Comparison of ENCODE assay signal across 8 mouse cellular contexts in genomic region chr10:69570466-69571288, GRCm38 (mm10).
DNase-seq lines count a peak whose midpoint lies in the region; ATAC-seq lines count a peak whose summit lies in the region.

No protein-coding gene starts in this region.

- H3K9ac ChIP-seq in liver, embryonic 11.5 days (ENCODE audit: low read depth, low read length), result no peak overlapping the region
- H3K9ac ChIP-seq in forebrain, embryonic 13.5 days, result no peak overlapping the region
- peak overlapping the region; percentile 43 for H3K9ac ChIP-seq in kidney, embryonic 16.5 days (replicated peaks; ENCODE audit: low read length)

- H3K4me3 ChIP-seq in liver, embryonic 11.5 days (ENCODE audit: low read depth, low read length), result no peak overlapping the region
- peak overlapping the region; percentile 22 for H3K4me3 ChIP-seq in forebrain, embryonic 13.5 days
- peak overlapping the region; percentile 38 for H3K4me3 ChIP-seq in kidney, embryonic 16.5 days (ENCODE audit: low read length)
- peak overlapping the region; percentile 41 for H3K4me3 ChIP-seq in midbrain, embryonic 10.5 days

- 0 out of 2 replicates have a peak, but pooled peaks cover 2% of the 10 kb centered on the region for H3K4me1 ChIP-seq in liver, embryonic 11.5 days (replicated peaks; ENCODE audit: control insufficient read depth, insufficient read depth, low read length)
- H3K4me1 ChIP-seq in forebrain, embryonic 13.5 days, result peaks cover 50% of the 10 kb centered on the region
- peaks cover 36% of the 10 kb centered on the region for H3K4me1 ChIP-seq in kidney, embryonic 16.5 days (ENCODE audit: insufficient read depth, low read length)
- peaks cover 57% of the 10 kb centered on the region for H3K4me1 ChIP-seq in midbrain, embryonic 10.5 days

- WGBS in liver, embryonic 11.5 days, result 34% methylated on average over 18 of the region's 18 CpGs
- 42% methylated on average over 18 of the region's 18 CpGs for WGBS in forebrain, embryonic 13.5 days
- 40% methylated on average over 18 of the region's 18 CpGs for WGBS in kidney, embryonic 16.5 days
- WGBS in midbrain, embryonic 10.5 days, result 40% methylated on average over 18 of the region's 18 CpGs

- ATAC-seq in liver, embryonic 11.5 days (replicated peaks; ENCODE audit: low FRiP score), result no peak; the same call in 1 of the 2 replicates
- ATAC-seq in forebrain, embryonic 13.5 days, result no peak
- peak; percentile 33; the same call in 1 of the 2 replicates for ATAC-seq in kidney, embryonic 16.5 days (ENCODE audit: low FRiP score, low TSS enrichment)

- no peaks in the 10 kb centered on the region for H3K36me3 ChIP-seq in liver, embryonic 11.5 days (ENCODE audit: control insufficient read depth, insufficient read depth, low read length)
- H3K36me3 ChIP-seq in forebrain, embryonic 13.5 days (ENCODE audit: poor library complexity, severe bottlenecking), result no peaks in the 10 kb centered on the region
- H3K36me3 ChIP-seq in kidney, embryonic 16.5 days (ENCODE audit: insufficient read depth, low read length), result no peaks in the 10 kb centered on the region
- H3K36me3 ChIP-seq in midbrain, embryonic 10.5 days, result no peaks in the 10 kb centered on the region

- H3K4me2 ChIP-seq in liver, embryonic 11.5 days, result peak overlapping the region; percentile 58
- H3K4me2 ChIP-seq in forebrain, embryonic 13.5 days, result peak overlapping the region; percentile 54
- H3K4me2 ChIP-seq in kidney, embryonic 16.5 days (replicated peaks; ENCODE audit: low read depth, low read length), result peak overlapping the region; percentile 63

- H3K9me3 ChIP-seq in liver, embryonic 11.5 days (ENCODE audit: control insufficient read depth, low read length), result no peaks in the 10 kb centered on the region
- H3K9me3 ChIP-seq in forebrain, embryonic 13.5 days (replicated peaks), result no peaks in the 10 kb centered on the region
- no peaks in the 10 kb centered on the region for H3K9me3 ChIP-seq in kidney, embryonic 16.5 days (ENCODE audit: low read length)
- no peaks in the 10 kb centered on the region for H3K9me3 ChIP-seq in midbrain, embryonic 10.5 days (replicated peaks)

- H3K27me3 ChIP-seq in liver, embryonic 11.5 days (replicated peaks; ENCODE audit: control insufficient read depth, insufficient read depth, low read length), result peaks cover 12% of the 10 kb centered on the region
- H3K27me3 ChIP-seq in forebrain, embryonic 13.5 days, result no peaks in the 10 kb centered on the region
- H3K27me3 ChIP-seq in kidney, embryonic 16.5 days (ENCODE audit: insufficient read depth, low read length), result no peaks in the 10 kb centered on the region
- peaks cover 56% of the 10 kb centered on the region for H3K27me3 ChIP-seq in midbrain, embryonic 10.5 days (ENCODE audit: low read depth, poor library complexity, severe bottlenecking)

- DNase-seq in liver, embryonic 11.5 days (ENCODE audit: low spot score), result no peak
- no peak for DNase-seq in liver
- DNase-seq in midbrain, embryonic 10.5 days (ENCODE audit: low spot score), result no peak
- DNase-seq in adrenal gland, adult 8-10 months, result no peak
- no peak for DNase-seq in gastrocnemius, postnatal 10 days
- DNase-seq in layer of hippocampus, postnatal 36 days, result no peak

- no peak overlapping the region for H3K27ac ChIP-seq in liver, embryonic 11.5 days (ENCODE audit: low read depth, low read length)
- H3K27ac ChIP-seq in forebrain, embryonic 13.5 days, result no peak overlapping the region
- no peak overlapping the region for H3K27ac ChIP-seq in kidney, embryonic 16.5 days (ENCODE audit: low read length)
- H3K27ac ChIP-seq in midbrain, embryonic 10.5 days (replicated peaks), result no peak overlapping the region
